Mouse (Mus musculus): ENCODE data around the gene Tpx2. TPM values are rescaled to one million over a fixed set of nuclear protein-coding genes. Genes with fewer than 3 reads are reported as not detected.

The Tpx2 gene
- polyA plus RNA-seq (2015; fragmentation: Nextera tagmentation; extraction: Ambion mirVana) = 15.1 and 21.3 TPM in 2 replicates

- H3K4me3 ChIP-seq = peak within 1 kb of the TSS; percentile 75
- peak; percentile 99 for ATAC-seq (ENCODE audit: low read depth)
- peak within 1 kb of the TSS; percentile 85 for H3K4me2 ChIP-seq
- no peaks in the 10 kb centered on the region for H3K27me3 ChIP-seq
- H3K36me3 ChIP-seq = no peaks in the 10 kb centered on the region
- H3K9me3 ChIP-seq = no peaks in the 10 kb centered on the region
- H3K9ac ChIP-seq = peak within 1 kb of the TSS; percentile 65
- H3K27ac ChIP-seq (replicated peaks) = 0 out of 2 replicates have a peak within 1 kb of the TSS, but pooled peaks have one; percentile 33
- H3K4me1 ChIP-seq (replicated peaks) = peaks cover 20% of the 10 kb centered on the region
- under 1% methylated on average over 34 of the region's 34 CpGs for WGBS
Measured at GRCm38 (mm10) chr2:152847815-152848302, at the start of gene Tpx2. Gene Tpx2, plus strand, starts transcription at chr2:152847964.

- H3K9me3 ChIP-seq = no peaks in the 10 kb centered on the region
- peaks cover 21% of the 10 kb centered on the region for H3K4me1 ChIP-seq (replicated peaks)
- 73% methylated on average over 7 of the region's 7 CpGs for WGBS
- no peak overlapping the region for H3K4me2 ChIP-seq
- no peak overlapping the region for H3K4me3 ChIP-seq
- no peak overlapping the region for H3K9ac ChIP-seq
- no peaks in the 10 kb centered on the region for H3K36me3 ChIP-seq
- no peaks in the 10 kb centered on the region for H3K27me3 ChIP-seq
- no peak overlapping the region for H3K27ac ChIP-seq (replicated peaks)
- ATAC-seq (ENCODE audit: low read depth) = no peak
Measured at GRCm38 (mm10) chr2:152799954-152800761, 47.6 kb upstream of the Tpx2 start.

GRCm38 (mm10) chr2:152800762-152801113 is 47.0 kb upstream of the Tpx2 start:
- Histone ChIP-seq H3K4me2 (no peak overlapping the region), H3K36me3 (no peaks in the 10 kb centered on the region), H3K9ac (no peak overlapping the region), H3K4me1 (replicated peaks) (peaks cover 27% of the 10 kb centered on the region), H3K27ac (replicated peaks) (no peak overlapping the region), H3K9me3 (no peaks in the 10 kb centered on the region), H3K27me3 (no peaks in the 10 kb centered on the region), H3K4me3 (no peak overlapping the region)
- no peak for ATAC-seq (ENCODE audit: low read depth)

- Histone ChIP-seq H3K27me3 (no peaks in the 10 kb centered on the region), H3K4me1 (replicated peaks) (peaks cover 38% of the 10 kb centered on the region), H3K4me3 (no peak overlapping the region), H3K9ac (no peak overlapping the region), H3K4me2 (no peak overlapping the region), H3K9me3 (no peaks in the 10 kb centered on the region), H3K36me3 (no peaks in the 10 kb centered on the region), H3K27ac (replicated peaks) (no peak overlapping the region)
- ATAC-seq (ENCODE audit: low read depth) = no peak
- 90% methylated on average over 10 of the region's 10 CpGs for WGBS
Measured at GRCm38 (mm10) chr2:152802303-152802702, 45.5 kb upstream of the Tpx2 start.

- H3K9ac ChIP-seq = no peak overlapping the region
Measured at GRCm38 (mm10) chr2:152803081-152803480, 44.7 kb upstream of the Tpx2 start.

GRCm38 (mm10) chr2:152804408-152805110 is 43.2 kb upstream of the Tpx2 start:
- H3K27ac ChIP-seq (replicated peaks) = peak overlapping the region; percentile 46
- H3K4me3 ChIP-seq = no peak overlapping the region
- 9% methylated on average over 6 of the region's 6 CpGs for WGBS
- H3K9me3 ChIP-seq = no peaks in the 10 kb centered on the region
- no peak overlapping the region for H3K4me2 ChIP-seq
- no peaks in the 10 kb centered on the region for H3K27me3 ChIP-seq
- 0 out of 2 replicates have a peak overlapping the region, but pooled peaks have one; percentile 17 for H3K9ac ChIP-seq
- no peaks in the 10 kb centered on the region for H3K36me3 ChIP-seq
- peaks cover 38% of the 10 kb centered on the region for H3K4me1 ChIP-seq (replicated peaks)
- 0 out of 2 replicates have a peak, but pooled peaks have one; percentile 58 for ATAC-seq (ENCODE audit: low read depth)

More at GRCm38 (mm10) chr2:152803081-152803480, 44.7 kb upstream of the Tpx2 start:
- Histone ChIP-seq H3K27ac (replicated peaks) (no peak overlapping the region), H3K27me3 (no peaks in the 10 kb centered on the region), H3K36me3 (no peaks in the 10 kb centered on the region), H3K4me1 (replicated peaks) (peaks cover 38% of the 10 kb centered on the region), H3K4me3 (no peak overlapping the region), H3K4me2 (no peak overlapping the region), H3K9me3 (no peaks in the 10 kb centered on the region)
- WGBS = 54% methylated on average over 5 of the region's 5 CpGs
- no peak for ATAC-seq (ENCODE audit: low read depth)

- H3K27me3 ChIP-seq = no peaks in the 10 kb centered on the region
- no peak overlapping the region for H3K4me3 ChIP-seq
- H3K9me3 ChIP-seq = no peaks in the 10 kb centered on the region
- H3K4me2 ChIP-seq = no peak overlapping the region
- no peaks in the 10 kb centered on the region for H3K36me3 ChIP-seq
- H3K27ac ChIP-seq (replicated peaks) = peak overlapping the region; percentile 46; the same call in 1 of the 2 replicates
- H3K9ac ChIP-seq = no peak overlapping the region
- ATAC-seq (ENCODE audit: low read depth) = no peak
- WGBS = 46% methylated on average over 5 of the region's 5 CpGs
- peaks cover 38% of the 10 kb centered on the region for H3K4me1 ChIP-seq (replicated peaks)
Measured at GRCm38 (mm10) chr2:152805111-152805490, 42.7 kb upstream of the Tpx2 start.

GRCm38 (mm10) chr2:152806037-152806436 is 41.7 kb upstream of the Tpx2 start:
- Histone ChIP-seq H3K27me3 (no peaks in the 10 kb centered on the region), H3K4me2 (no peak overlapping the region), H3K9ac (0 out of 2 replicates have a peak overlapping the region, but pooled peaks have one; percentile 12), H3K9me3 (no peaks in the 10 kb centered on the region), H3K27ac (replicated peaks) (no peak overlapping the region), H3K4me3 (no peak overlapping the region), H3K36me3 (no peaks in the 10 kb centered on the region), H3K4me1 (replicated peaks) (peaks cover 43% of the 10 kb centered on the region)
- 88% methylated on average over 2 of the region's 2 CpGs for WGBS
- no peak for ATAC-seq (ENCODE audit: low read depth)

- no peak for ATAC-seq (ENCODE audit: low read depth)
- no peak overlapping the region for H3K9ac ChIP-seq
- no peak overlapping the region for H3K4me2 ChIP-seq
- no peak overlapping the region for H3K27ac ChIP-seq (replicated peaks)
- peaks cover 54% of the 10 kb centered on the region for H3K4me1 ChIP-seq (replicated peaks)
- H3K27me3 ChIP-seq = no peaks in the 10 kb centered on the region
- no peaks in the 10 kb centered on the region for H3K9me3 ChIP-seq
- no peak overlapping the region for H3K4me3 ChIP-seq
- no peaks in the 10 kb centered on the region for H3K36me3 ChIP-seq
- 93% methylated on average over 3 of the region's 3 CpGs for WGBS
Measured at GRCm38 (mm10) chr2:152808178-152808577, 39.6 kb upstream of the Tpx2 start.

- Histone ChIP-seq H3K36me3 (no peaks in the 10 kb centered on the region), H3K4me3 (no peak overlapping the region), H3K27ac (replicated peaks) (no peak overlapping the region), H3K4me1 (replicated peaks) (peaks cover 44% of the 10 kb centered on the region), H3K4me2 (no peak overlapping the region), H3K27me3 (no peaks in the 10 kb centered on the region), H3K9me3 (no peaks in the 10 kb centered on the region), H3K9ac (no peak overlapping the region)
- ATAC-seq (ENCODE audit: low read depth) = no peak
- WGBS = 83% methylated on average over 5 of the region's 5 CpGs
Measured at GRCm38 (mm10) chr2:152810158-152810941, 37.4 kb upstream of the Tpx2 start.

GRCm38 (mm10) chr2:152811336-152812165 is 36.2 kb upstream of the Tpx2 start:
- Histone ChIP-seq H3K9ac (no peak overlapping the region), H3K4me3 (no peak overlapping the region), H3K9me3 (no peaks in the 10 kb centered on the region), H3K27ac (replicated peaks) (peak overlapping the region; percentile 29), H3K27me3 (no peaks in the 10 kb centered on the region), H3K36me3 (no peaks in the 10 kb centered on the region), H3K4me2 (no peak overlapping the region), H3K4me1 (replicated peaks) (peaks cover 42% of the 10 kb centered on the region)
- ATAC-seq (ENCODE audit: low read depth) = no peak
- 23% methylated on average over 3 of the region's 3 CpGs for WGBS

All from neural tube, embryonic 13.5 days (tissue).